Mouse (Mus musculus) right cerebral cortex, postnatal 14 days (tissue): ENCODE measurements at regions not wholly inside any gene's neighbourhood (a gene's known extent, or its start where the extent isn't known, plus 50 kb on each side); places are given as distances from the start of the nearest gene placed in this dataset.

Experiments
- DNase-seq: peaks from one replicate; pipeline ENCODE4 v3.0.0; 2022

- no peak for DNase-seq
These were observed 94.9 kb upstream of the Tmc3 start for GRCm38 (mm10) chr7:83489790-83490189.

- no peak for DNase-seq
These were observed 79.6 kb upstream of the Tmc3 start for GRCm38 (mm10) chr7:83504996-83505645.

- DNase-seq: no peak
These were observed 68.4 kb upstream of the Tmc3 start for GRCm38 (mm10) chr7:83516295-83516694.

- no peak for DNase-seq
These were observed 63.2 kb upstream of the Tmc3 start for GRCm38 (mm10) chr7:83521511-83521910.
